Mouse (Mus musculus) liver, embryonic 14.5 days (tissue): ENCODE results near the gene Reep6. TPM values are rescaled to one million over a fixed set of nuclear protein-coding genes. Genes with fewer than 3 reads are reported as not detected.
A peak's percentile ranks its signal among the peaks of the same experiment; 100 is the strongest.

ENCODE experiments used
- ATAC-seq: fragments of 200-750 bp; cut with Nextera tagmentation; 2 replicates; pipeline ENCODE4 v1.8.0; 2017; ENCODE audit warnings: moderate number of reproducible peaks, mild to moderate bottlenecking, moderate library complexity; ENCODE audit not compliant: insufficient read depth
- DNase-seq, 3 experiments: peaks; one replicate each; pipeline ENCODE4 v3.0.0-alpha.2; 2012 to 2013; ENCODE audit warnings: low read depth in 3 of 3, low spot score in 3 of 3
- H3K27ac ChIP-seq: fragments of 300-500 bp; sonication (generic); 2 replicates; pipeline ENCODE4 v1.5.1; 2014; ENCODE audit warnings: moderate library complexity, mild to moderate bottlenecking, control low read depth, inconsistent platforms
- H3K27me3 ChIP-seq: fragments of 300-500 bp; sonication (generic); 2 replicates; pipeline ENCODE4 v1.6.1; 2014; ENCODE audit warnings: mild to moderate bottlenecking, low read length, moderate library complexity; ENCODE audit not compliant: control insufficient read depth, insufficient read depth
- H3K36me3 ChIP-seq: fragments of 300-500 bp; sonication (generic); replicated peaks from 2 replicates; pipeline ENCODE4 v1.6.1; 2014; ENCODE audit warnings: low read depth; ENCODE audit not compliant: control insufficient read depth, insufficient read depth
- H3K4me1 ChIP-seq, 2 experiments: fragments of 200-500 bp in 1 of 2; fragments of 300-500 bp in 1 of 2; sonication (generic) in 1 of 2; replicated peaks; 2 replicates each; pipeline ENCODE4 v1.6.1; 2012 to 2014; ENCODE audit warnings: antibody characterized with exemption in 1 of 2, inconsistent platforms in 1 of 2, low read length in 1 of 2; ENCODE audit not compliant: control insufficient read depth in 2 of 2, insufficient read depth in 2 of 2
- H3K4me2 ChIP-seq: fragments of 300-500 bp; sonication (generic); 2 replicates; pipeline ENCODE4 v1.6.1; 2014; ENCODE audit warnings: low read depth, mild to moderate bottlenecking, control low read depth, moderate library complexity
- H3K4me3 ChIP-seq, 2 experiments: fragments of 200-500 bp in 1 of 2; fragments of 300-500 bp in 1 of 2; sonication (generic) in 1 of 2; 2 replicates each; pipeline ENCODE4 v1.5.1; 2012 to 2014; ENCODE audit warnings: low read depth in 2 of 2, low read length in 2 of 2, mild to moderate bottlenecking in 2 of 2, control low read depth in 1 of 2, inconsistent platforms in 1 of 2, moderate library complexity in 1 of 2; ENCODE audit not compliant: insufficient read depth in 1 of 2
- H3K9ac ChIP-seq: fragments of 300-500 bp; sonication (generic); replicated peaks from 2 replicates; pipeline ENCODE4 v1.6.1; 2014; ENCODE audit warnings: mild to moderate bottlenecking, control low read depth, moderate library complexity
- H3K9me3 ChIP-seq: fragments of 300-500 bp; sonication (generic); 2 replicates; pipeline ENCODE4 v1.6.1; 2016; ENCODE audit warnings: low read length, mixed read lengths; ENCODE audit not compliant: control insufficient read depth
- CTCF ChIP-seq: IDR thresholded peaks from 2 replicates; pipeline ENCODE4 v1.5.1; 2016; ENCODE audit warnings: antibody characterized with exemption, low read depth, control low read depth
- EP300 ChIP-seq: IDR thresholded peaks from 2 replicates; pipeline ENCODE4 v1.6.1; 2016; ENCODE audit warnings: antibody characterized with exemption, low read depth
- WGBS: fragments of 180-500 bp; shearing (Covaris S2); extraction: QIAGEN DNeasy Blood & Tissue Kit; methylation state at CpG from one replicate; pipeline ENCODE4 v1.1.7; 2014; ENCODE audit not compliant: insufficient replicate concordance; 5-methylcytosine and 5-hydroxymethylcytosine counted together
- polyA plus RNA-seq, 2 experiments: library from polyadenylated mRNA; depleted of rRNA in 1 of 2; stranded (reverse) in 1 of 2; unstranded in 1 of 2; fragments of >200 nt; fragmentation: Nextera tagmentation in 1 of 2; extraction: Ambion mirVana in 1 of 2; gene quantifications; 2 replicates each; pipeline versions ENCODE4 v1.2.1 to v1.2.3; 2012 to 2014

Reep6 gene
- polyA plus RNA-seq, 2 experiments = 23.6 to 55.3 TPM

GRCm38 (mm10) chr10:80316359-80316781 is 13.4 kb upstream of the Reep6 start:
- TF ChIP-seq CTCF (no peak), EP300 (no peak)
- Histone ChIP-seq H3K4me3 (no peak overlapping the region), H3K36me3 (peaks cover 7% of the 10 kb centered on the region; the same call in 1 of the 2 replicates), H3K27me3 (peaks cover 48% of the 10 kb centered on the region), H3K9ac (0 out of 2 replicates have a peak overlapping the region, but pooled peaks have one; percentile 9), H3K27ac (peak overlapping the region; percentile 26; the same call in 1 of the 2 replicates), H3K9me3 (no peaks in the 10 kb centered on the region), H3K4me2 (peak overlapping the region; percentile 25), H3K4me1 (peaks cover 16 to 24% of the 10 kb centered on the region in 2 experiments)
- ATAC-seq (no peak), DNase-seq (no peak)
- WGBS = 16% methylated on average over 11 of the region's 11 CpGs

DNA sequence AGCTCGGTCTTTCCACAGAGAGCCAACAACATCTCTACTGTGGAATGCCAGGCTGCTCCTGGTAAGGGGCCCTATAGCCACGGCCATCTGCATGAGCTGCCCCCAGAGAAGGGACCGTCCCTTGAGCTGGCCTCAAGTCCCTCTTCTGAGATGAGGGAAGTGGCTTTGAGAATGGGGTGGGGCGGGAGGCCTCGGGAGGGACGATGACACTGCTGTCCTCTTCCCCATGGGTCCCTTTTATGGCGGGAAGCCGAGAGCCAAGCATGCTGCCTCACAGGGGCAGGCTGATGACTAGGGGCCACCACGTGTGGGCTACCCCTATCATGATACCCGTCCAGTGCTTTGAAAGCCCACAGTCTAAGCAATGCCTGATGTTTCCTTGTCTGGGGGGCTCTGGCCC is 12.7 kb upstream of the Reep6 start:
- Histone ChIP-seq H3K9ac (peak overlapping the region; percentile 9; the same call in 1 of the 2 replicates), H3K27me3 (peaks cover 42% of the 10 kb centered on the region), H3K4me2 (peak overlapping the region; percentile 25), H3K4me1 (peaks cover 16 to 24% of the 10 kb centered on the region in 2 experiments), H3K27ac (no peak overlapping the region), H3K4me3 (no peak overlapping the region), H3K9me3 (no peaks in the 10 kb centered on the region), H3K36me3 (peaks cover 7% of the 10 kb centered on the region; the same call in 1 of the 2 replicates)
- TF ChIP-seq EP300 (no peak), CTCF (no peak)
- DNase-seq (no peak), ATAC-seq (no peak)
- 20% methylated on average over 10 of the region's 10 CpGs for WGBS

GRCm38 (mm10) chr10:80320340-80320760 is 9.4 kb upstream of the Reep6 start, which contains the start of gene 2310011J03Rik:
Gene 2310011J03Rik (minus strand): TSS chr10:80320537.
- Histone ChIP-seq H3K4me2 (peak within 1 kb of the TSS; percentile 70), H3K27me3 (peaks cover 9% of the 10 kb centered on the region), H3K9ac (peak within 1 kb of the TSS; percentile 89), H3K36me3 (peaks cover 7% of the 10 kb centered on the region; the same call in 1 of the 2 replicates), H3K4me1 (peaks cover 20 to 26% of the 10 kb centered on the region in 2 experiments), H3K9me3 (no peaks in the 10 kb centered on the region), H3K4me3 (peak within 1 kb of the TSS; percentile 88 to 89), H3K27ac (peak within 1 kb of the TSS; percentile 75)
- ATAC-seq (peak; percentile 49), DNase-seq (peak; percentile 82 to 85 (median 82))
- TF ChIP-seq CTCF (no peak), EP300 (no peak)
- whole genome bisulfite sequencing = under 1% methylated on average over 34 of the region's 34 CpGs

- no peak for DNase-seq
- no peak for ATAC-seq
- H3K9ac ChIP-seq = no peak overlapping the region
- H3K36me3 ChIP-seq = peaks cover 7% of the 10 kb centered on the region; the same call in 1 of the 2 replicates
- peaks cover 1% of the 10 kb centered on the region for H3K27me3 ChIP-seq
- H3K4me2 ChIP-seq = peak overlapping the region; percentile 70
- no peaks in the 10 kb centered on the region for H3K9me3 ChIP-seq
- no peak for TF ChIP-seq EP300
- TF ChIP-seq CTCF = no peak
- 48% methylated on average over 6 of the region's 6 CpGs for WGBS
- peaks cover 20 to 25% of the 10 kb centered on the region in 2 experiments for H3K4me1 ChIP-seq
- peak overlapping the region; percentile 11 for H3K27ac ChIP-seq
- H3K4me3 ChIP-seq = no peak overlapping the region
Measured at GRCm38 (mm10) chr10:80321014-80321669, 8.6 kb upstream of the Reep6 start.
